Mouse (Mus musculus) thymus, postnatal 36 days (tissue): ENCODE results near the gene Hoxd3.

Source experiments
- DNase-seq, 2 experiments: peaks; one replicate each; pipeline ENCODE4 v3.0.0; 2022; ENCODE audit warnings: mixed read lengths in 2 of 2

Gene Hoxd3

GRCm38 (mm10) chr2:74679596-74679971 is 32.1 kb upstream of the Hoxd3 start:
- no peak for DNase-seq

- DNase-seq = no peak
These were observed 31.7 kb upstream of the Hoxd3 start for GRCm38 (mm10) chr2:74679980-74680379.

- DNase-seq = no peak
These were observed 30.9 kb upstream of the Hoxd3 start for GRCm38 (mm10) chr2:74680561-74681398.

- DNase-seq = no peak
These were observed 29.9 kb upstream of the Hoxd3 start for GRCm38 (mm10) chr2:74681594-74682531.

- no peak for DNase-seq
These were observed 28.9 kb upstream of the Hoxd3 start for GRCm38 (mm10) chr2:74682796-74683195.

GRCm38 (mm10) chr2:74683471-74683951 is 28.2 kb upstream of the Hoxd3 start:
- DNase-seq = no peak

GRCm38 (mm10) chr2:74684106-74684505 is 27.6 kb upstream of the Hoxd3 start:
- DNase-seq = no peak

GRCm38 (mm10) chr2:74685059-74685603 is 26.6 kb upstream of the Hoxd3 start:
- DNase-seq = no peak

GRCm38 (mm10) chr2:74686301-74686987 is 25.3 kb upstream of the Hoxd3 start:
- DNase-seq = no peak

GRCm38 (mm10) chr2:74686988-74687697 is 24.6 kb upstream of the Hoxd3 start:
- DNase-seq = no peak

GRCm38 (mm10) chr2:74687698-74688555 is 23.8 kb upstream of the Hoxd3 start:
- DNase-seq = no peak

GRCm38 (mm10) chr2:74688795-74689573 is 22.7 kb upstream of the Hoxd3 start:
- DNase-seq = no peak

- no peak for DNase-seq
These were observed 22.0 kb upstream of the Hoxd3 start for GRCm38 (mm10) chr2:74689574-74690337.

- DNase-seq = no peak
These were observed 21.4 kb upstream of the Hoxd3 start for GRCm38 (mm10) chr2:74690338-74690716.

GRCm38 (mm10) chr2:74691022-74691951 is 20.4 kb upstream of the Hoxd3 start, which contains the start of gene Hoxd10:
TSS of gene Hoxd10 (plus strand) at chr2:74691924.
- no peak for DNase-seq

GRCm38 (mm10) chr2:74691995-74692807 is 19.5 kb upstream of the Hoxd3 start:
- DNase-seq = no peak

GRCm38 (mm10) chr2:74692808-74693431 is 18.8 kb upstream of the Hoxd3 start:
- DNase-seq = no peak
